Mouse (Mus musculus) spleen, adult 12 weeks (tissue): Measurements from ENCODE around the gene Gata2.

Experiments used
- DNase-seq: peaks from one replicate; pipeline ENCODE4 v3.0.0; 2022; ENCODE audit warnings: low spot score

Gata2 gene

GRCm38 (mm10) chr6:88209453-88209852 lies 15.8 kb downstream of the Gata2 start:
- DNase-seq, result no peak

- DNase-seq, result no peak
Observed at GRCm38 (mm10) chr6:88210182-88210581, 16.5 kb downstream of the Gata2 start.

GRCm38 (mm10) chr6:88215797-88216196 lies 22.1 kb downstream of the Gata2 start:
- no peak for DNase-seq

- no peak for DNase-seq
Observed at GRCm38 (mm10) chr6:88216199-88216598, 22.5 kb downstream of the Gata2 start.

GRCm38 (mm10) chr6:88219094-88219493 lies 25.4 kb downstream of the Gata2 start:
- DNase-seq, result no peak

GRCm38 (mm10) chr6:88221968-88222367 lies 28.3 kb downstream of the Gata2 start, which contains the start of gene Dnajb8:
Gene Dnajb8, plus strand, starts transcription at chr6:88222268.
- no peak for DNase-seq

GRCm38 (mm10) chr6:88226570-88226994 lies 32.9 kb downstream of the Gata2 start:
- no peak for DNase-seq

- DNase-seq, result no peak
Observed at GRCm38 (mm10) chr6:88227537-88227936, 33.8 kb downstream of the Gata2 start.

GRCm38 (mm10) chr6:88229221-88229620 lies 35.5 kb downstream of the Gata2 start:
- DNase-seq, result no peak

GRCm38 (mm10) chr6:88231821-88232220 lies 38.1 kb downstream of the Gata2 start:
- DNase-seq, result no peak

- DNase-seq, result no peak
Observed at GRCm38 (mm10) chr6:88232221-88232620, 38.5 kb downstream of the Gata2 start.

GRCm38 (mm10) chr6:88233996-88234395 lies 40.3 kb downstream of the Gata2 start:
- DNase-seq, result no peak

GRCm38 (mm10) chr6:88235461-88235860 lies 41.8 kb downstream of the Gata2 start:
- no peak for DNase-seq

GRCm38 (mm10) chr6:88235983-88236382 lies 42.3 kb downstream of the Gata2 start:
- no peak for DNase-seq

- DNase-seq, result no peak
Observed at GRCm38 (mm10) chr6:88236513-88236912, 42.8 kb downstream of the Gata2 start.

- DNase-seq, result no peak
Observed at GRCm38 (mm10) chr6:88242604-88243003, 48.9 kb downstream of the Gata2 start.

GRCm38 (mm10) chr6:88249231-88249630 lies 55.5 kb downstream of the Gata2 start:
- DNase-seq, result no peak

- DNase-seq, result no peak
Observed at GRCm38 (mm10) chr6:88251396-88251795, 57.7 kb downstream of the Gata2 start.

GRCm38 (mm10) chr6:88251798-88252478 lies 58.2 kb downstream of the Gata2 start:
- no peak for DNase-seq

GRCm38 (mm10) chr6:88254082-88254481 lies 60.4 kb downstream of the Gata2 start:
- DNase-seq, result no peak

GRCm38 (mm10) chr6:88255435-88255834 lies 61.7 kb downstream of the Gata2 start:
- DNase-seq, result no peak
